Mouse (Mus musculus): ENCODE results near the gene Rassf8. TPM values are rescaled to one million over a fixed set of nuclear protein-coding genes. Genes with fewer than 3 reads are reported as not detected.

Rassf8 gene
- total RNA-seq, 2 experiments from 2014 or later, result 18.7 to 19.7 TPM

Other genes with a start within 250 kb of the Rassf8 start
- gene Lmntd1, start 132.4 kb upstream of the Rassf8 start, total RNA-seq (2021), result 1 to 10 TPM in 1 of 2 experiments, under 1 TPM in 1; 0.96 to 1.3 TPM
- gene Tuba3b, start 131.0 kb upstream of the Rassf8 start, total RNA-seq (2021), result not detected
- gene Bhlhe41, start 118.8 kb downstream of the Rassf8 start, total RNA-seq (2021), result 10 to 100 TPM; 20.6 to 30.6 TPM
- gene Sspn, start 184.9 kb downstream of the Rassf8 start, total RNA-seq (2021), result 1 to 10 TPM; 3.9 to 4.1 TPM

All from left cerebral cortex, postnatal 25 days (tissue).